Mouse (Mus musculus): ENCODE measurements around the gene Akt1.
A peak's percentile ranks its signal among the peaks of the same experiment; 100 is the strongest.

Gene Akt1

GRCm38 (mm10) chr12:112688458-112688857 lies 13.8 kb upstream of the Akt1 start:
- no peak for DNase-seq (ENCODE audit: low read depth, low spot score)

DNA sequence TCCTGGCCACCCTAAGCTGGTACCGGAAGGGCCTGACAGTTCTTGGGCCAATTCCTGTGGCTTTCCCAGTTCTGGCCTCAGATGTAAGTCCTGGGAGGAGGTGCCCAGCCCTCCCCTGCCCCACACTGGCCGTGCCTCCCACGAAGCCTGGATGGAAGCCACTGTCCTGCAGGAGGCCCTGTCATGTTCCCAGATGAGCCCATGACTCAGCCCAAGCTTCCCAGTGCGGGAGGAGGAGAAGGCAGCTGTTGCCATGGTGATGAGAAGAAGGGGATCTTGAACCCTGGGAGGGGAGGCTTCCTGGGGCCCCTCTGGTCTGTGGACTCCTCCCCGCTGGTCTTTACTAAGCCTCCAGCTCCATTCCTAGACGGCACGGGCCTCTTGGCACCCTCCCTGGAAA lies 8.7 kb upstream of the Akt1 start:
- no peak for DNase-seq (ENCODE audit: low read depth, low spot score)

DNA sequence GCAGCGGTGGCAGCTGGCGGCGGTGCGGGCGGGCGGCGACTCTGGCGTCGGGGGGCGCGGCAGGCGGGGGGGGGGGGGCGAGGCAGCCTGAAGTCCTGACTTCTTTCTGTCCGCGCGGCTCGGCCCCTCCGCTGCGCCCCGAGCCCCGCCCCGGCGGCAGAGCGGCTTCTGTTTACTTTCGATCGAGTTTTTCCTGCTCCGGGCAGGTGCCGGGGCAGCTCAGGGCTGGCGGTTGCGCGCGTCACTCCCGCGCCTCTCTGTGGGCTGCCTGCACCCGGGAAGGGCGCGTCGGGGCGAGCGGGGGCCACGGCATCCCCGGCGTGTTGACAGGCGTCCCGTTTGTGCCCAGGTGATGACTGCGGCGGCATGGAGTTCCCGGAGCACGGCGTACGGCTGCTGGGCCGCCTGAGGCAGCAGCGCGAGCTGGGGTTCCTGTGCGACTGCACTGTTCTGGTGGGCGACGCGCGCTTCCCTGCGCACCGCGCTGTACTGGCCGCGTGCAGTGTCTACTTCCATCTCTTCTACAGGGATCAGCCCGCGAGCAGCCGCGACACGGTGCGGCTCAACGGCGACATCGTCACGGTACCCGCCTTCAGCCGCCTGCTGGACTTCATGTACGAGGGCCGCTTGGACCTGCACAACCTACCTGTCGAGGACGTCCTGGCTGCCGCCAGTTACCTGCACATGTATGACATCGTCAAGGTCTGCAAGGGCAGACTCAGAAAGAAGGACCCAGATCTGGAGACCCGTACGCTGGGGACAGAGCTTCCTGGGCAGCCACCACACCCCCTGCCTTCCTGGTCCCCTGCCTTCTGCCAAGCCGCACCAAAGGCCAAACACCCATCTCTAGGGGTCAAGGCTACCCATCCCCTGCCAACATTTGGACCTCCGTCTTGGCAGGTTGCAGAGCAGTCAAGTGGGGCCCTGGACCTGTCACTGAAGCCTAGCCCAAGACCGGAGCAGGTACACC lies 4.6 kb upstream of the Akt1 start:
- DNase-seq (ENCODE audit: low read depth, low spot score): peak; percentile 73

- DNase-seq (ENCODE audit: low read depth, low spot score): peak; percentile 50
Observed at GRCm38 (mm10) chr12:112678555-112679026, 3.9 kb upstream of the Akt1 start, which contains the start of gene Zbtb42. Zbtb42 (plus strand) TSS chr12:112678828.

DNA sequence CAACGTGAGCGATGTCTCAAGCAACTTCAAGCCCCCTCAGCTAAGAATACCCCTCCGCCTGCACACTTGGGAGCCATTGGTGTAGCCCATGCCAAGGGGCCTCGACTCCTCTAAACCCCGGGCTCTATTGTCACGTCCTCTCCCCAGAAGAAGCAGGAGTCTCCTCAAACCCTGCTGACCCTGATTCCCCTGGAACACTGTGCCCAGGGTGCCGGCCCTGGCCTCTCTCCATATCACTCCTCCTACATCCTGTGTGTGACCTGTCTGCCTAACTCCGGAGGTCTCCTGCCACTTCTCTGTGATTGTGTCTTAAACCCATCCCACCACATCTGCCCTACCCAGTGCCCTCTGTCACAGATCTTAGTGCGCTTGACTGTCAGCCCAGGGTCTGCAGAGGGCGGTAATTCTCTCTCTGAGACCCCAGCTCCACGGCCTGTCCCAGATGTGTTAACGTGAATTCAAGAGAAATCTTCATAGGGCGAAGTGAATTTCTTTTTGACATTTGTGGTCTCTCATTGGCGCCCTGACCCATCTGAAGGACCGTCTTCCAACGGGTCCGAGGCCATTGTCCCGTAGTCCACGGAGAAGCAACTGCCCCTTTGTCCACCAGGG lies 3.4 kb upstream of the Akt1 start:
- no peak for DNase-seq (ENCODE audit: low read depth, low spot score)

DNA sequence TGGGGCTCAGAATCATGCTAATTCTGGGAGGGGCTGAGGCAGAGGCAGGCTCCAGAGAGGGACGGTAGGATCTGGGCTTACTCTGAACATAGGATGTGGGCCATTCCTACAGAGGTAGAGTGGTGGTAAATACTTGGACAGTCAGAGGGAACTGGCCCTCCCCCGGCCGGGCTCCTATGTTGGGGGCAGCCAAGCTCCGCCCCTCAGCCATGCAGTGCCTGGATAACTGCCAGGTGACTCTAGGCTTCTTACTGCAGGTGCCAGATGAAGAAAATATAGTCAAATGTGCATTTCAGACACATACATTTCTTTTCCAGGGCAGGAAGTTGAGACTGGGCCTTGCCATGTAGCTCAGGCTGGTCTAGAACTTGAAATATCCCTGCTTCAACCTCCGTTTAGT lies 2.4 kb upstream of the Akt1 start:
- no peak for DNase-seq (ENCODE audit: low read depth, low spot score)

DNA sequence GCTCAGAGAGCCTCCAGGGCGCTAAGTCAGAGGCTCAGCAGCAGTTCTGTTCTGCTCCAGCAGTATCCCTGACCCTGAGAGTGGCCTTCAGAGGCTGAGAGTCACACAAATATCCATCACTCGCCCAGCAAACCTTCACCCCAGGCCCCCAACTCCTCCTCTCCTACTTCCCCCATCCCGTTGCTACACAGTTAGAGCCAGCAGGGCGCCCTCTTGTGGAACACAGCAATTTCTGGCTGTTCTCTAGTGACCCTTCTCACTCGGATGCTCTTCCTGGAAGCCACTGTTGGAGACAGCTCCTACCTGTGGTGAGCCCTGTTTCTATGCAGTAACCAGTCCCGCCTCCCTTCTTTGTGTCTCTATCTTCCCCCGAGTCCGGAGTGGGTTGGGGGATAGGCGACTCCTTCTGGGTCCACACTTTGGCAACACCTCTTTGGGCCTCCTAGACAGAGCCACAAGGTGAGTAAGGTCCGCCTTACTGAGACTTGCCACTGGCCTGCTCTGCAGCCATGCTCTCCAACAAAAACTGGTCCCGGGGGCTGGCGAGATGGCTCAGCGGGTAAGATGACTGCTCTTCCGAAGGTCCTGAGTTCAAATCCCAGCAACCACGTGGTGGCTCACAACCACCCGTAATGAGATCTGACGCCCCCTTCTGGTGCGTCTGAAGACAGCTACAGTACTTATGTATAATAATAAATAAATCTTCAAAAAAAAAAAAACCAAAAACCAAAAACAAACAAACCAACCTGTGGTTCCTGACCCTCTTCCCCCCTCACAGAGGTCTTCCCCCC lies 756 bp upstream of the Akt1 start:
- DNase-seq (ENCODE audit: low read depth, low spot score): peak; percentile 90

DNA sequence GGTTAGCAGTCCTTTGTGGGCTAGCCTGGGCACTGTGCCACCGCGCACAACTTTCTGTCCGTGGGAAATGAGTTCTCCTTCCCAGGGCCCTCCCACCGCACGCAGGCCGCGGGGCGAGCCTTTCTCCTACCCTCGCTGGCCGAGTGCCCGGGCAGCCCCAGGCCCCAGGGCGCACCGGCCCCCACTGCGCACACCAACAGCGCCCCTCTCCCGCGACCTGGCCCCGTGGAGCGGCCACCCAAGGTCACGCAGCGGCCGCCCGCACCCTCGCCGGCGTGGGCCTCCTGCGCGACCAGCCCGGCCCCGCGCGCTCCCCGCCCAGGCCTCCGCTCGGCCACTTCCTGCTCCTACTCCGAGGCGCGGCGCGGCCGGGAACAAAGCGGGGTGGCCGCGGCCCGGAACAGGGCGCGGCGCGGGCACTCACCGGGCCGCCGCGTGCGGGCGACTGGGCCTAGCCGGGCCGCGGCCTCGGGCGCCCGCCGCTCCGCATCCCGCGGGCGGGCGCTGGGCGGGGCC lies 1.1 kb downstream of the Akt1 start:
- peak; percentile 49 for DNase-seq (ENCODE audit: low read depth, low spot score)

- peak; percentile 58 for DNase-seq (ENCODE audit: low read depth, low spot score)
Observed at GRCm38 (mm10) chr12:112672744-112673575, 1.7 kb downstream of the Akt1 start.

DNA sequence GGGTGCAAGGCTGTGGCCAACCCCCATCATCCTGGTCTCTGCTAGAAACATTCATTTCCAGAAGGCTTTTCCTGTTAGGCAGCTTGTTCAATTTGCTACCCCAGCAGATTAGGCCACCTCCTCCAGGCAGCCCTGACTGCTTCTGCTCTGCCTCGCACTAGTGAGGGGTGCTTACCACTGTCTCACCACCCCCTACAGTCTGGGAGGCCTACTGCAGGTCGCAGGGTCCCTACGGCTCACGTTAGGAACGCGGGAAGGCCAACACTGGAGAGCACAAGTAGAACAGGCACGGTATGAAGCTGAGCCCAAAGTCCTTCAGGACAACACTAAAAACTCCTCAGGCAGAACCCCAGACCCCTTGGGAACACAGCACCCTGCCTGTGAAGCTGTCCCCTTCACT lies 2.8 kb downstream of the Akt1 start:
- no peak for DNase-seq (ENCODE audit: low read depth, low spot score)

- no peak for DNase-seq (ENCODE audit: low read depth, low spot score)
Observed at GRCm38 (mm10) chr12:112670718-112671393, 3.8 kb downstream of the Akt1 start.

DNA sequence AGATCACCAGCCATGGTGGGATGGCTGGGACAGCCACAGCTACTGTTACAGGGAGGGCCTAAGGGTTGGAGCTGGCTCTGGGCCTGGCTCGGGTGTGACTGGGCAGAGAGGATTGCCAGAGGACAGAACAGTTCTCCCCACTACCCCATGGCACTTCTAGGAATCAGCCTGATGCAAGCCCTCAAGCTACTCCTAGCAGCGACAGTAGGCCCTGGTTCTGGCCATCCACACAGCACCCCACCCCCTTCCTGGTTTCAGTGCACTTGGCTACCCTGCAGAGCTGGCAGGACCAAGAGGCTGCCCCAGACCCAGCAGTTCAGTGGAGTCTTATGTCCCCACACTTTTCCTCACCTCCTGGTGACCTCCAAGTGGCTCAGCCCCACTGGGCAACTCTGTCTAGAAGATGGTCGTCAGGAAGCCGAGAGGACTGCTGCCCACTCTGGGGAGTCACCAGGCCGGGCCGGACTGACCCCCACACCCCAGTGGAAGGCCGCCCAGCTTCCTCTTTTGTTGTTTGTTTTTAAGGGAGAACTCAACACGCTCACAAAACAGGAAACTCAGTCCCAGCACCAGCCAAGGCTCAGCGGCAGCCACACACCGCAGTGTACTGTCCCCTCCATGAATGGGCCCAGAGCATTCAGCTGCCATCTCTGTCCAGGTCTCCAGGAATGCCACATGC lies 6.9 kb downstream of the Akt1 start:
- no peak for DNase-seq (ENCODE audit: low read depth, low spot score)

DNA sequence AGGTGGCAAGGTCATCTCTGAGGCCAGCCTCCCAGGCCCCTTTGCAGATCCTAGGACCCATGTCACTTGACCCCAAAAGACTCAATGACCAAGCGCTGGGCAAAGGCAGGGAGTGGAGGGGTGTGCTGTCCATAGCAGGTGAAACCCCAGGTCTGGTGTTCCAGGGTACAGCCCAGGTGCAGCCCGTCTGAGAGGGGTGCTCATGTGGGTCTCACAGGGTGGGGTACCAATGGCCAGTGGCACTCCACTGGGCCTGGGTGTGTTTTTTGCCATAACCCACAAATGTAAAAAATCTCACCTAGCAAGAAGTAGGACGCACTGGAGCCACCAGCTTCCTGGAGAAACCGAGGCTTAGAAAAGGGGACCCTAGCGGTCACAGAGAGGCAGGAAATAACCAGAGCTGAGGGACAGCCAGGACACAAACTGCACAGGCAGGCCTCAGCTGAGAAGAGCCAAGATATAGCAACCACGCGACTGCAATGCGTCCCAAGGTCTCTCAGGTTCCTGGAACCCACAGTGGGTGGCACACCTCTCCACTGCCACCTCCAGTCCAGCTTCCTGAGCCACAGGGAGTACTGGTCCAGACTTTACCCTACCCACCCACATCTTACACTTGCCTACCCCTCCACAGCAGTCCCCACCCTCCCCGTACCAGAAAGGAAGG lies 8.7 kb downstream of the Akt1 start:
- no peak for DNase-seq (ENCODE audit: low read depth, low spot score)

- no peak for DNase-seq (ENCODE audit: low read depth, low spot score)
Observed at GRCm38 (mm10) chr12:112665445-112665844, 9.2 kb downstream of the Akt1 start.

DNA sequence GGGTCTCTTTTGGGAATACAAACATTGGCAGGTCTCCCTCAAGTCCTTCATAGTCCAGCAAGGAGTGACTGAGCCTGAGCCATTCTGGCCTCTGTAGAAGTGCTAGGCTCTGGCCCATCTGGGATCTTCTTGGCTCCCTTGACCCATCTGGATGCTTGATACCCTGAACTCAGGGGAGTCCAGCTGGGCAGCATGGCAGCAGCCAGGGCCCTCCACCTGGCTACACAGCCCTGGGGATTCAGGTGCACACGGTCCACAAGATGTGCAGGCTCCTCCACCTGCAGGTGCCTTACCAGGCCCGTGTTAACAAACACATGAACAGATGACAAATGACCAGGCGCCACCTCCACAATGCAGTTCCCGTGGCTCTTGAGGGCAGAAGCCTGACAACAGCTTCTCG lies 10.0 kb downstream of the Akt1 start:
- no peak for DNase-seq (ENCODE audit: low read depth, low spot score)

GRCm38 (mm10) chr12:112664124-112664523 lies 10.6 kb downstream of the Akt1 start:
- no peak for DNase-seq (ENCODE audit: low read depth, low spot score)

DNA sequence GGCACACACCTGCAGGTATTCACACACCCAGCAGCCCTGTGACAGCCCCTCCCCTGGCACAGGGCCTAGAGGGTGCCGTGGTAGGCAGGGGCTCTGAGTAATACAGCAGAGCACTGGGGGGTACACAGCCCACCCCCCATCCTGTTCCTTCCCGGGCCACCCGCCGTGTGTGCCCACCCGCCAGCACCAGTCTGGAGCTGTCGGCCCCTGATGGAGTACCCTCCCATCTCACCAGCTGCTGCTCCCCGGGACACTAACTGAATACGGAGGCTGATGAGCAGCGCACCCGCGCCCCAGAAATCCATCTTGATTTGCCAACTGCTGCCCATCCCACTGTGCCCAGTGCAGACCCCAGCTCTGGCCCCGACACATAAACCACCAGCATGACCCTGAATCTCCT lies 11.0 kb downstream of the Akt1 start:
- DNase-seq (ENCODE audit: low read depth, low spot score): no peak

DNA sequence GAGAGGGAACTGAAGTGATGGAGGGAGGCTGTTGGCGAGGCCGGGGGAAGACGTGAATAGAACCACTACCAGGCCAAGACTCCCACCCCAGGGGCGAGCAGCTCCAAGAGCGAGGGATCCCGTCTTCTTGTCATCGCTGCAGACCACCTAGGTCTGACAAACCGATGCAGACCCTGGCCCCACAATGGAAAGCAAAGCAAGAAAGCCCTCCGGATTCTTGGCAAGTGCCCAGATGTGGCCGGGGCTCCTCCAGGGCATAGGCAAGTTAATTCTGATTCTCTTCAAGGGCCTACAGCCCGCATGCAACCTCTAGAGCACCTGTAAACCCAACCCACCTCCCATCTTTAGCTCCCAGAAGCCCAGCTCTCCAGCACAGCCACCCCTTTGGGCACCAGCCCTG lies 11.4 kb downstream of the Akt1 start:
- no peak for DNase-seq (ENCODE audit: low read depth, low spot score)

DNA sequence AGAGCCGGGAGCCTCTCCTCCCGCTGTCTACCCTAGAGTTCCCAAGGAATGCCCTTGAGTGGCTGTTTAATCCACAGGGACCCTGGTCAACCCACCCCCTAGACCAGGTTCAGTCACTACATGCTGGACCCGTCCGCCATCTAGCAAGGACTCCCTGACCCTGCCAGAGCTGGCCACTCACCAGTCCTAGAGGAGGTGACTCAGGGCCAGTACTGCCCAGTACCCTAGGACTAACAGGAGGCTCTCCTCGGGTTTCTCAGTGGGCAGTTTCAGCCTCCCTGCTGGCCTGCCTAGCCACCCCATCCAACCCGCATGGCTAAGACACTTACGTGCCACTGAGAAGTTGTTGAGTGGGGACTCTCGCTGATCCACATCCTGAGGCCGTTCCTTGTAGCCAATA lies 12.8 kb downstream of the Akt1 start:
- DNase-seq (ENCODE audit: low read depth, low spot score): no peak

Data from CD4-positive helper T cell, adult 2 months (primary cell).